Mouse (Mus musculus) MEL (cell line): ENCODE measurements around the gene Dyrk1a. TPM values are rescaled to one million over a fixed set of nuclear protein-coding genes. Genes with fewer than 3 reads are reported as not detected.

Experiments
- DNase-seq: peaks from one replicate; pipeline ENCODE4 v3.0.0; 2011; ENCODE audit warnings: low read depth, low spot score
- H3K27ac ChIP-seq: 2 replicates; pipeline ENCODE4 v1.5.1; 2012; ENCODE audit warnings: low read depth, mild to moderate bottlenecking, control low read depth, low read length, moderate library complexity; ENCODE audit not compliant: control insufficient read depth
- H3K27me3 ChIP-seq, 2 experiments: fragments of 150-350 bp in 1 of 2; sonication (generic) in 1 of 2; 2 replicates each; pipeline ENCODE4 v1.6.1; 2012; ENCODE audit warnings: low read length in 2 of 2, mild to moderate bottlenecking in 2 of 2, improper control_type of control experiment in 1 of 2, moderate library complexity in 1 of 2; ENCODE audit not compliant: insufficient read depth in 2 of 2, control insufficient read depth in 1 of 2
- H3K36me3 ChIP-seq, 2 experiments: 2 replicates each; pipeline ENCODE4 v1.6.1; 2012 to 2014; ENCODE audit warnings: low read length in 2 of 2, improper control_type of control experiment in 1 of 2, inconsistent platforms in 1 of 2, mild to moderate bottlenecking in 1 of 2; ENCODE audit not compliant: insufficient read depth in 2 of 2, control insufficient read depth in 1 of 2
- H3K4me1 ChIP-seq, 2 experiments: fragments of 150-350 bp in 1 of 2; sonication (generic) in 1 of 2; 2 replicates each; pipeline ENCODE4 v1.6.1; 2012; ENCODE audit warnings: low read length in 2 of 2, improper control_type of control experiment in 1 of 2, mild to moderate bottlenecking in 1 of 2; ENCODE audit not compliant: insufficient read depth in 2 of 2, control insufficient read depth in 1 of 2
- H3K4me3 ChIP-seq, 2 experiments: fragments of 150-350 bp in 1 of 2; sonication (generic) in 1 of 2; 2 replicates each; pipeline ENCODE4 v1.5.1; 2012; ENCODE audit warnings: low read depth in 2 of 2, low read length in 2 of 2, mild to moderate bottlenecking in 2 of 2, moderate library complexity in 2 of 2, control low read depth in 1 of 2, improper control_type of control experiment in 1 of 2; ENCODE audit not compliant: control insufficient read depth in 1 of 2, insufficient read depth in 1 of 2
- H3K79me2 ChIP-seq: 2 replicates; pipeline ENCODE4 v1.6.1; 2012; ENCODE audit warnings: mild to moderate bottlenecking, low read length, moderate library complexity; ENCODE audit not compliant: control insufficient read depth, poor library complexity, insufficient read depth
- H3K9ac ChIP-seq: 2 replicates; pipeline ENCODE4 v1.6.1; 2012; ENCODE audit warnings: low read depth, mild to moderate bottlenecking, control low read depth, low read length, moderate library complexity; ENCODE audit not compliant: control insufficient read depth, poor library complexity, severe bottlenecking
- H3K9me3 ChIP-seq: fragments of 150-350 bp; sonication (generic); replicated peaks from 2 replicates; pipeline ENCODE4 v1.6.1; 2012; ENCODE audit warnings: mild to moderate bottlenecking, low read length, improper control_type of control experiment, moderate library complexity; ENCODE audit not compliant: insufficient read depth
- E2F4 ChIP-seq: IDR thresholded peaks from 2 replicates; pipeline ENCODE4 v1.6.1; 2011; ENCODE audit warnings: low read depth, low read length, improper control_type of control experiment, borderline replicate concordance
- ELF1 ChIP-seq: IDR thresholded peaks from 2 replicates; pipeline ENCODE4 v1.6.1; 2014; ENCODE audit warnings: low read depth, mild to moderate bottlenecking, inconsistent platforms, low read length, improper control_type of control experiment, moderate library complexity
- EP300 ChIP-seq, 2 experiments: IDR thresholded peaks; 2 replicates each; pipeline ENCODE4 v1.6.1; 2011; ENCODE audit warnings: improper control_type of control experiment in 2 of 2, low read length in 2 of 2, low read depth in 1 of 2, mild to moderate bottlenecking in 1 of 2
- HCFC1 ChIP-seq: IDR thresholded peaks from 2 replicates; pipeline ENCODE4 v1.6.1; 2012; ENCODE audit warnings: low read depth, mild to moderate bottlenecking, inconsistent platforms, low read length, improper control_type of control experiment, moderate library complexity
- MEF2A ChIP-seq: IDR thresholded peaks from 2 replicates; pipeline ENCODE4 v1.6.1; 2014; ENCODE audit warnings: low read depth, mild to moderate bottlenecking, inconsistent platforms, low read length, improper control_type of control experiment; ENCODE audit not compliant: poor library complexity, insufficient replicate concordance, severe bottlenecking; ENCODE audit errors: extremely low read depth
- MXI1 ChIP-seq: IDR thresholded peaks from 2 replicates; pipeline ENCODE4 v1.6.1; 2011; ENCODE audit warnings: mild to moderate bottlenecking, low read depth, low read length, improper control_type of control experiment
- NRF1 ChIP-seq: IDR thresholded peaks from 2 replicates; pipeline ENCODE4 v1.6.1; 2014; ENCODE audit warnings: low read depth, mild to moderate bottlenecking, inconsistent platforms, low read length, improper control_type of control experiment, moderate library complexity; ENCODE audit not compliant: poor library complexity, insufficient read depth, severe bottlenecking
- TAL1 ChIP-seq: IDR thresholded peaks from 2 replicates; pipeline ENCODE4 v1.6.1; 2012; ENCODE audit warnings: mild to moderate bottlenecking, inconsistent platforms, low read length, moderate library complexity, mixed read lengths
- UBTF ChIP-seq: IDR thresholded peaks from 2 replicates; pipeline ENCODE4 v1.6.1; 2012; ENCODE audit warnings: low read depth, mild to moderate bottlenecking, inconsistent platforms, low read length, improper control_type of control experiment, moderate library complexity, borderline replicate concordance; ENCODE audit not compliant: insufficient read depth
- USF1 ChIP-seq: IDR thresholded peaks from 2 replicates; pipeline ENCODE4 v1.6.1; 2014; ENCODE audit warnings: low read depth, mild to moderate bottlenecking, inconsistent platforms, low read length, improper control_type of control experiment, moderate library complexity
- polyA plus RNA-seq, 2 experiments: library from polyadenylated mRNA; stranded (reverse) in 1 of 2; unstranded in 1 of 2; fragments of >175 nt in 1 of 2; fragments of >200 nt in 1 of 2; gene quantifications; 2 replicates each; pipeline versions ENCODE4 v1.2.1 to v1.2.4; 2012; ENCODE audit warnings: low replicate concordance in 2 of 2, low read depth in 1 of 2; ENCODE audit not compliant: insufficient read length in 2 of 2, insufficient read depth in 1 of 2, missing spikeins in 1 of 2
- total RNA-seq: library from RNA; depleted of rRNA; stranded (reverse); fragments of 300-350 nt; gene quantifications from 2 replicates; pipeline ENCODE4 v1.2.3, GENCODE M21; 2012

Gene Dyrk1a
- total and polyA plus RNA-seq, 3 experiments = 22.6 to 126 (median 34.7) TPM

- H3K4me3 ChIP-seq = no peak overlapping the region
- H3K4me1 ChIP-seq = no peaks in the 10 kb centered on the region; a peak in 1 of 4 replicates
- H3K27ac ChIP-seq = no peak overlapping the region
- H3K36me3 ChIP-seq = no peaks in the 10 kb centered on the region
- H3K9me3 ChIP-seq = no peaks in the 10 kb centered on the region
- TF ChIP-seq USF1 (peak; percentile 45; the same call in 1 of the 2 replicates), E2F4 (no peak), UBTF (no peak), NRF1 (no peak)
- H3K79me2 ChIP-seq = no peaks in the 10 kb centered on the region
- H3K9ac ChIP-seq = no peak overlapping the region
- peaks cover 5% of the 10 kb centered on the region in 2 experiments for H3K27me3 ChIP-seq
- DNase-seq = no peak
Observed at GRCm38 (mm10) chr16:94560618-94561017, 9.2 kb upstream of the Dyrk1a start.

DNA sequence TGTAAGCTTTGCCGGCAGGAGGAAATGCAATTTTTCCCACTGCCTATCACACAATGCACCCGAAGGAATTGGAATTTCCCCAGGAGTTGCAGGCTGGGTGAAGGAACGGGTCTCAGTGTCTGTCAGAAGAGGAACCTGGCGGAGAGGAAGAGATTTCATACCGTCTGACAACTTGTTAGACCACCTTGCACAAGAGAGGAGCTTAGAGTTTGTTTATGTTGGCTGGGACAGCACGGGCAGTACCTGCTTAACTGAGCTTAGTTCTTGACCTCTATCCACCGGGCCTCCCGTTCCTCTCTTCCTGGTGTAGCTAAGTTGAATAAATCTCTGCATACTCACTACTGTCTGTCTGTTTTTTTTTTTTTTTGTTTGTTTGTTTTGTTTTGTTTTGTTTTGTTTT is 3.7 kb upstream of the Dyrk1a start:
- H3K4me1 ChIP-seq = peaks cover 2 to 5% of the 10 kb centered on the region in 2 experiments; a peak in 2 of 4 replicates
- H3K79me2 ChIP-seq = peaks cover 21% of the 10 kb centered on the region
- H3K27ac ChIP-seq = no peak overlapping the region
- no peak for DNase-seq
- TF ChIP-seq MXI1 = no peak
- TF ChIP-seq EP300 (IDR thresholded peaks at IDR 0.05; ENCODE audit: low read depth in 1 of 2, low read length in 2 of 2) = no peak
- TF ChIP-seq, all 39 proteins: peak for 0
- Histone ChIP-seq H3K27me3 (peaks cover 3 to 5% of the 10 kb centered on the region in 2 experiments; a peak in 3 of 4 replicates), H3K4me3 (no peak overlapping the region), H3K9ac (no peak overlapping the region), H3K36me3 (peaks cover 0 to 3% of the 10 kb centered on the region in 2 experiments; a peak in 2 of 4 replicates), H3K9me3 (no peaks in the 10 kb centered on the region)

- no peak overlapping the region for H3K4me3 ChIP-seq
- H3K27ac ChIP-seq = no peak overlapping the region
- peaks cover 3 to 9% of the 10 kb centered on the region in 2 experiments; a peak in 2 of 4 replicates for H3K4me1 ChIP-seq
- peaks cover 28% of the 10 kb centered on the region for H3K79me2 ChIP-seq
- H3K36me3 ChIP-seq = peaks cover 0 to 7% of the 10 kb centered on the region in 2 experiments; a peak in 2 of 4 replicates
- H3K9ac ChIP-seq = no peak overlapping the region
- peaks cover 3 to 5% of the 10 kb centered on the region in 2 experiments; a peak in 3 of 4 replicates for H3K27me3 ChIP-seq
- DNase-seq = no peak
- H3K9me3 ChIP-seq = no peaks in the 10 kb centered on the region
- TF ChIP-seq MEF2A (no peak), MXI1 (no peak), HCFC1 (no peak), TAL1 (no peak), ELF1 (no peak), NRF1 (no peak)
- TF ChIP-seq, all 39 proteins: peak for 0
Observed at GRCm38 (mm10) chr16:94566834-94567585, 2.8 kb upstream of the Dyrk1a start.
